Mouse (Mus musculus): ENCODE data around the gene Gins3. TPM values are rescaled to one million over a fixed set of nuclear protein-coding genes. Genes with fewer than 3 reads are reported as not detected.
"Not testable (repeated sequence)": the region's sequence is repeated elsewhere in the genome, so short reads cannot be mapped to it uniquely, and the experiment has no call there.

The Gins3 gene
- polyA plus RNA-seq, 1 experiment from 2014 or later = 6.1 TPM

- no peaks in the 10 kb centered on the region for H3K9me3 ChIP-seq (replicated peaks; ENCODE audit: control insufficient read depth, low read length, poor library complexity, severe bottlenecking)
- H3K27ac ChIP-seq (ENCODE audit: low read length) = no peak overlapping the region
- no peak overlapping the region for H3K4me2 ChIP-seq (ENCODE audit: low read length)
- no peak overlapping the region for H3K9ac ChIP-seq (ENCODE audit: low read depth, low read length)
- H3K36me3 ChIP-seq (ENCODE audit: control insufficient read depth, insufficient read depth, low read length) = no peaks in the 10 kb centered on the region
- H3K27me3 ChIP-seq (ENCODE audit: control insufficient read depth, insufficient read depth, low read depth, low read length) = no peaks in the 10 kb centered on the region
- ATAC-seq = no peak
- 62% methylated on average over 6 of the region's 6 CpGs for WGBS
- no peak overlapping the region for H3K4me3 ChIP-seq (ENCODE audit: low read depth, low read length)
- no peaks in the 10 kb centered on the region for H3K4me1 ChIP-seq (ENCODE audit: control insufficient read depth, insufficient read depth, low read length)
Observed at GRCm38 (mm10) chr8:95660334-95660882, 27.2 kb downstream of the Gins3 start.

GRCm38 (mm10) chr8:95661085-95661484, 27.8 kb downstream of the Gins3 start:
- no peak overlapping the region for H3K9ac ChIP-seq (ENCODE audit: low read depth, low read length)
- 77% methylated on average over 8 of the region's 8 CpGs for WGBS
- H3K4me3 ChIP-seq (ENCODE audit: low read depth, low read length) = no peak overlapping the region
- no peak overlapping the region for H3K27ac ChIP-seq (ENCODE audit: low read length)
- no peaks in the 10 kb centered on the region for H3K27me3 ChIP-seq (ENCODE audit: control insufficient read depth, insufficient read depth, low read depth, low read length)
- no peaks in the 10 kb centered on the region for H3K36me3 ChIP-seq (ENCODE audit: control insufficient read depth, insufficient read depth, low read length)
- ATAC-seq = no peak
- no peak overlapping the region for H3K4me2 ChIP-seq (ENCODE audit: low read length)
- H3K4me1 ChIP-seq (ENCODE audit: control insufficient read depth, insufficient read depth, low read length) = no peaks in the 10 kb centered on the region
- no peaks in the 10 kb centered on the region for H3K9me3 ChIP-seq (replicated peaks; ENCODE audit: control insufficient read depth, low read length, poor library complexity, severe bottlenecking)

- 95% methylated on average over 6 of the region's 6 CpGs for WGBS
- Histone ChIP-seq H3K9me3 (replicated peaks; ENCODE audit: control insufficient read depth, low read length, poor library complexity, severe bottlenecking) (no peaks in the 10 kb centered on the region), H3K36me3 (ENCODE audit: control insufficient read depth, insufficient read depth, low read length) (no peaks in the 10 kb centered on the region), H3K4me1 (ENCODE audit: control insufficient read depth, insufficient read depth, low read length) (no peaks in the 10 kb centered on the region), H3K4me3 (ENCODE audit: low read depth, low read length) (no peak overlapping the region), H3K4me2 (ENCODE audit: low read length) (no peak overlapping the region), H3K27ac (ENCODE audit: low read length) (no peak overlapping the region), H3K27me3 (ENCODE audit: control insufficient read depth, insufficient read depth, low read depth, low read length) (no peaks in the 10 kb centered on the region), H3K9ac (ENCODE audit: low read depth, low read length) (no peak overlapping the region)
- ATAC-seq = no peak
Observed at GRCm38 (mm10) chr8:95661575-95661974, 28.3 kb downstream of the Gins3 start.

DNA sequence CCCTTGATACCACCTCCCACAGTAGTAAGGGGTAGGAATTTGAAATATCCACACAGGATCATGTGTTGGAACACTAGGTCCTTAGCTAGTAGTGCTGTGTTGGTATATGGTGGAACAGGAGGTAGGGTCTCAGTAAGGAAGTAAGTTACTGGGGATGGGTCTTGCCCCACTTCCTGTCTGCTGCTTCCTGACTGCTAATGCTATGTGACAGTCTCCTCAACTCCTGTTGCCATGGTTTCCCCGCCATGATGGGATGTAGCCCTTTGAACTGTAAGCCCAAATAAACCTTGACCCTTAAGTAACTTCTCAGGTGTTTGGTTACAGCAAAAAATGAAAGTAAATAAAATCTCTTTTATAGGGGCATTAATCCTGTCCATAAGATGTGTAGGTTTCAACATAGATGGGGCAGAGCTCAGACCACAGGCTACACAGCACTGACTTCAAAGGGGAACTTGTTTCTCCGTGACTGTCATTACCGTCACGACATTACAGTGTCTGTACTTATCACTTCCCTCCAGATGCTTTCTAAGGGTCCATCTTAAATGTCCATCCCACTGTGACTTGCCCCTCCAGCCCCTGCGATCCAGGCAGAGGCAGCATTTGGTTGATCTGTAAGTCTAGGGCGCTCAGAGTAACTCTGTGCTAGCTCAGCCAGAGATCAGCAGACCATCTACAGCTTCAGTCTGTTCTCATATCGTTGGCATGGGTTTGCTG, 29.8 kb downstream of the Gins3 start:
- H3K4me1 ChIP-seq (ENCODE audit: control insufficient read depth, insufficient read depth, low read length) = no peaks in the 10 kb centered on the region
- no peak overlapping the region for H3K9ac ChIP-seq (ENCODE audit: low read depth, low read length)
- H3K27ac ChIP-seq (ENCODE audit: low read length) = no peak overlapping the region
- no peaks in the 10 kb centered on the region for H3K9me3 ChIP-seq (replicated peaks; ENCODE audit: control insufficient read depth, low read length, poor library complexity, severe bottlenecking)
- no peak overlapping the region for H3K4me3 ChIP-seq (ENCODE audit: low read depth, low read length)
- no peak for ATAC-seq
- H3K4me2 ChIP-seq (ENCODE audit: low read length) = no peak overlapping the region
- WGBS = 83% methylated on average over 7 of the region's 7 CpGs
- H3K36me3 ChIP-seq (ENCODE audit: control insufficient read depth, insufficient read depth, low read length) = no peaks in the 10 kb centered on the region
- no peaks in the 10 kb centered on the region for H3K27me3 ChIP-seq (ENCODE audit: control insufficient read depth, insufficient read depth, low read depth, low read length)

GRCm38 (mm10) chr8:95663599-95663949, 30.3 kb downstream of the Gins3 start:
- ATAC-seq = no peak
- H3K9me3 ChIP-seq (replicated peaks; ENCODE audit: control insufficient read depth, low read length, poor library complexity, severe bottlenecking) = no peaks in the 10 kb centered on the region
- 67% methylated on average over 4 of the region's 4 CpGs for WGBS

DNA sequence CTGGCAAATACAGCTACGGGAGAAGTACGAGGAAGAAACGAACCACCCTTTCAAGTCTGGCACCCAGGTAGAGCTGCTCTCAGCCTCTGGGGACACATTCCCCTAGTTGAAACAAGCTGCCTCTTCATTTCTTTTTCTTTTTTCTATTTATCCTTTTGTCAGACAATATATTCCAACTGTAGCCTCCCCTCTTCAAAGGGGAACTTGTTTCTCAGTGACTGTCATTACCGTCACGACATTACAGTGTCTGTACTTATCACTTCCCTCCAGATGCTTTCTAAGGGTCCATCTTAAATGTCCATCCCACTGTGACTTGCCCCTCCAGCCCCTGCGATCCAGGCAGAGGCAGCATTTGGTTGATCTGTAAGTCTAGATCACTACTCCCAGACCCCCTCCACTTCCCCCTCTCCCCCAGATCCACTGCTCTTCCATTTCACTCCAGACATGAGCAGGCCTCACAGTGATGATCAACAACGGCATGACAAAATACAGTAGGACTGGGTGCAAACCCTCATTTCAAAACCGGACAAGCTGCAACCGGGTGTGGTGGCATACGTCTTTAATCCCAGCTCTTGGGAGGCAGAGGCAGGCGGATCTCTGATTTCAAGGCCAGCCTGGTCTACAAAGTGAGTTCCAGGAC, 32.7 kb downstream of the Gins3 start:
- H3K27me3 ChIP-seq (ENCODE audit: control insufficient read depth, insufficient read depth, low read depth, low read length); H3K4me2 ChIP-seq (ENCODE audit: low read length); H3K4me1 ChIP-seq (ENCODE audit: control insufficient read depth, insufficient read depth, low read length); H3K9ac ChIP-seq (ENCODE audit: low read depth, low read length); H3K36me3 ChIP-seq (ENCODE audit: control insufficient read depth, insufficient read depth, low read length); H3K4me3 ChIP-seq (ENCODE audit: low read depth, low read length); H3K9me3 ChIP-seq (replicated peaks; ENCODE audit: control insufficient read depth, low read length, poor library complexity, severe bottlenecking); ATAC-seq; H3K27ac ChIP-seq (ENCODE audit: low read length): not testable (repeated sequence)
- WGBS = 95% methylated on average over 11 of the region's 11 CpGs

More at GRCm38 (mm10) chr8:95663599-95663949, 30.3 kb downstream of the Gins3 start:
- H3K36me3 ChIP-seq (ENCODE audit: control insufficient read depth, insufficient read depth, low read length) = no peaks in the 10 kb centered on the region
- H3K27me3 ChIP-seq (ENCODE audit: control insufficient read depth, insufficient read depth, low read depth, low read length) = no peaks in the 10 kb centered on the region
- no peak overlapping the region for H3K9ac ChIP-seq (ENCODE audit: low read depth, low read length)
- H3K4me1 ChIP-seq (ENCODE audit: control insufficient read depth, insufficient read depth, low read length) = peaks cover 3% of the 10 kb centered on the region; the same call in 1 of the 2 replicates
- no peak overlapping the region for H3K4me2 ChIP-seq (ENCODE audit: low read length)
- H3K27ac ChIP-seq (ENCODE audit: low read length) = no peak overlapping the region
- H3K4me3 ChIP-seq (ENCODE audit: low read depth, low read length) = no peak overlapping the region

DNA sequence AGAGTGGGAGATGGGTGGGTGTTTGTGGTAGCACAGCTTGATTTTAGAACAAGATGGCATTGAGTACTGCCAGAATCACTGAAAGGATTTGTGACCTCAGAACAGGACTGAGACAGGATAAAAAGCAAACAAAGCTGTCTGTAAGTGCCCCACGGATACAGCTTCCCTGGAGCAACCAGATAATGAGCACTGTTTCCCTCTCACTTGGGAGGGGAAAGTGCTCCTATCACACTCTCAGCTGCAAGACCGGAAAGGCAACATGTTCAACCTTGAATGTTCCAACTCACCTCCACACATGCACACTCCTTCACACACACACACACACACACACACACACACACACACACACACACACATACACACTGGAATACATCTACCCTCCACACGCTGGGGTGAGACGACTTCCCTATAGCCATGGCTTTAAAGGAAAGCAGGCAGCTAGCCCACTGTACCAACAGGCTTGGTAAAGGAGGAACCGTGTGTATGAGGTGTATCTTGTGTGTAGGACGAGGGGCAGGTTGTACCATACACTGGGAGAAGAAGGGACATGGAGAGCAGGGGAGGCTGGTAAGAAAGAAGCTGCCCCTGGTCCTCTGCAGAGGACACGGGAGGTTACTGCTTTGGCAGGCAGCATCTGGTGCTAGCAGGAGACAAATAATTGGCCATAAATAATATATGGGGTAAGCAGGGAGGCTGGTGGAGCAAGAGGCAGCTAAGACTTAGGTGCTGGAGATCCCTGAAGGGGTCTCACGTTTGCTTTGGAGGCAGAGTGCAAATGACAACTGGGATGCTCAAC, 35.1 kb downstream of the Gins3 start:
- ATAC-seq = no peak
- H3K27ac ChIP-seq (ENCODE audit: low read length) = no peak overlapping the region
- WGBS = 48% methylated on average over 8 of the region's 8 CpGs

DNA sequence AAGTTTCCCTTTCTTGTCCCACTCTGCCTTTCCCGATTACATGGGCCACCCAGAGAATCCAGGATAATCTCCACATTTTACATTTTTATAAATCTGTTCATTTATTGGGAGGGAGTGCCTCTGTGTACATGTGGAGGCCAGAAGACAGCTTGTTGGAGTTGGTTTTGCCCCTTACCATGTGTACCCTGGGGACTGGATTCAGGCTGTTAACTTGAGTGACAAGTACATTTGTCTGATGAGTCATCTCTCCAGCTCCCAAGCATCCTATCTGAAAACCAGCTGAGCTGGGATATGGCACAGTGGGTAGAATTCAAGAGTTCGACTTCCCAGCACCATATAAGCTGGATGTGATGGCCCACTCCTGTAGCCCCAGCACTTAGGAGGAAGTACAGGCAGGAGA, 36.7 kb downstream of the Gins3 start:
- ATAC-seq = no peak

More for the DNA sequence above, 35.1 kb downstream of the Gins3 start:
- Histone ChIP-seq H3K4me3 (ENCODE audit: low read depth, low read length) (no peak overlapping the region), H3K9me3 (replicated peaks; ENCODE audit: control insufficient read depth, low read length, poor library complexity, severe bottlenecking) (no peaks in the 10 kb centered on the region), H3K27me3 (ENCODE audit: control insufficient read depth, insufficient read depth, low read depth, low read length) (no peaks in the 10 kb centered on the region), H3K4me1 (ENCODE audit: control insufficient read depth, insufficient read depth, low read length) (peaks cover 3% of the 10 kb centered on the region; the same call in 1 of the 2 replicates), H3K9ac (ENCODE audit: low read depth, low read length) (no peak overlapping the region), H3K36me3 (ENCODE audit: control insufficient read depth, insufficient read depth, low read length) (no peaks in the 10 kb centered on the region), H3K4me2 (ENCODE audit: low read length) (no peak overlapping the region)

More for the DNA sequence above, 36.7 kb downstream of the Gins3 start:
- H3K9me3 ChIP-seq (replicated peaks; ENCODE audit: control insufficient read depth, low read length, poor library complexity, severe bottlenecking) = no peaks in the 10 kb centered on the region
- no peak overlapping the region for H3K9ac ChIP-seq (ENCODE audit: low read depth, low read length)
- 94% methylated on average over 2 of the region's 2 CpGs for WGBS
- H3K27me3 ChIP-seq (ENCODE audit: control insufficient read depth, insufficient read depth, low read depth, low read length) = no peaks in the 10 kb centered on the region
- no peak overlapping the region for H3K4me2 ChIP-seq (ENCODE audit: low read length)
- H3K4me3 ChIP-seq (ENCODE audit: low read depth, low read length) = no peak overlapping the region
- no peak overlapping the region for H3K27ac ChIP-seq (ENCODE audit: low read length)
- H3K36me3 ChIP-seq (ENCODE audit: control insufficient read depth, insufficient read depth, low read length) = no peaks in the 10 kb centered on the region
- H3K4me1 ChIP-seq (ENCODE audit: control insufficient read depth, insufficient read depth, low read length) = peaks cover 3% of the 10 kb centered on the region; the same call in 1 of the 2 replicates

Measured in midbrain, embryonic 16.5 days (tissue).